Mouse (Mus musculus) gastrocnemius, adult 2 months (tissue): ENCODE data around the gene Sugct. TPM values are rescaled to one million over a fixed set of nuclear protein-coding genes. Genes with fewer than 3 reads are reported as not detected.

Source experiments
- DNase-seq: peaks from one replicate; pipeline ENCODE4 v3.0.0; 2022
- H3K27ac ChIP-seq: fragments of 200-600 bp; 2 replicates; pipeline ENCODE4 v1.8.1; 2022; ENCODE audit warnings: mild to moderate bottlenecking
- H3K4me3 ChIP-seq: fragments of 200-600 bp; 2 replicates; pipeline ENCODE4 v1.8.1; 2022; ENCODE audit warnings: mild to moderate bottlenecking, moderate library complexity
- CTCF ChIP-seq: fragments of 200-600 bp; IDR thresholded peaks from 2 replicates; pipeline ENCODE4 v1.8.1; 2022; ENCODE audit warnings: antibody characterized with exemption, mild to moderate bottlenecking, moderate library complexity
- intact Hi-C: fragments of 180-260 bp; cut with DNase I; formaldehyde crosslinking; loops from one replicate; pipeline ENCODE4 v1.15.1; 2025
- total RNA-seq, 2 experiments: library from RNA; stranded (reverse); gene quantifications; 2 replicates each; pipeline ENCODE4 v1.2.3; 2021

Gene Sugct
- total RNA-seq, 2 experiments from 2014 or later, result 0.82 to 1.4 TPM

- Histone ChIP-seq H3K4me3 (no peak overlapping the region), H3K27ac (no peak overlapping the region)
- no peak for TF ChIP-seq CTCF
- intact Hi-C loops, result no loop called here
- no peak for DNase-seq
These were observed 352.5 kb downstream of the Sugct start for GRCm38 (mm10) chr13:17342836-17343235.

GRCm38 (mm10) chr13:17335885-17336540 is 359.3 kb downstream of the Sugct start:
- Histone ChIP-seq H3K4me3 (no peak overlapping the region), H3K27ac (no peak overlapping the region)
- DNase-seq, result no peak
- TF ChIP-seq CTCF, result no peak
- intact Hi-C loops, result no loop called here

DNA sequence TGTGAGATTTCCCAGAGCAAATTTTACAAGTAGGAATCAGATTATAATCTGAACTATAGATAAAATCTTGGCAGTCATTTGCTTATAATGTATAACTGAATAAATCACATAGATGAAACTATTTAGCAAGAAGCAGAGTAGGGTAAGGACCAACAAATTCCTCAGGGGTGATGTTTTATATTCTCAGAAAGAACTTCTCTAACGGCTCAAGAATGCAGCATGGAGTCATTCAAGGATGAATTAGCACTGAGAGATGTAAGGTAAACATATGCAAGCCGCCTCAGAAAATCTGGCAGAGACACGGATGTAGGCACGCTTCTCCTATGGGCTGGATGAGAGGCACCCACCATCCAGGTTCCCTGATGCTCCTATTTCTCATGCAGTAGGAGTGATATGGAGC is 368.5 kb downstream of the Sugct start:
- intact Hi-C loops, result no loop called here
- TF ChIP-seq CTCF, result no peak
- DNase-seq, result no peak
- no peak overlapping the region for H3K4me3 ChIP-seq
- H3K27ac ChIP-seq, result no peak overlapping the region

- Histone ChIP-seq H3K4me3 (no peak overlapping the region), H3K27ac (no peak overlapping the region)
- no peak for TF ChIP-seq CTCF
- no peak for DNase-seq
- intact Hi-C loops, result no loop called here
These were observed 393.8 kb downstream of the Sugct start for GRCm38 (mm10) chr13:17301590-17301989.

DNA sequence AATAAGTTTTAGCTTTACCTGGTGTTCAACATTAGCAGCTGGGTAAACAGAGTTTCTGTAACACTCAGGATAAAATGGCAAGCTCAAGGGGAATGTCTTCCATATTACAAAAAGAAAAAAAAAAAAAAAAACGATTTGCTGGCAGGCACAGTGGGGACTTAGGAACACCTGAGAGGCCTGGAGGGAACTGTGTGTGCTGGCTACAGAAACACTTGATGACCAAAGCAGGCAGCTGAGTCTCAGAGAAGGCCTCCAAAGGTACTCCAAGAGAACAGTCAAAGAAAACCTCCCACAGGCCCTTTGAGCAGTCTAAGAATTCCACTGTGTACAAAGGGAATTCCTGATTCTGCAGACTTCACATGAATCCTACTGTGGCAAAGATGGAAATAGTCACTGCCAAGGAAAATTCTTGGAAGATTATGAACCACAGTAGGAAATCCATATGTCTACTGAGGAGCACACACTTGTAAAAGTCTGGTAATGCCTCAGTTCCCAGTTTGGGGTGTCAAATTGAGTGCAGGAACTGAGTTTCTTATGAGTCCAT is 397.8 kb downstream of the Sugct start:
- DNase-seq, result no peak
- TF ChIP-seq CTCF, result no peak
- Histone ChIP-seq H3K27ac (no peak overlapping the region), H3K4me3 (no peak overlapping the region)
- intact Hi-C loops, result no loop called here

GRCm38 (mm10) chr13:17296912-17297311 is 398.4 kb downstream of the Sugct start:
- intact Hi-C loops, result no loop called here
- Histone ChIP-seq H3K4me3 (no peak overlapping the region), H3K27ac (no peak overlapping the region)
- no peak for DNase-seq
- TF ChIP-seq CTCF, result no peak

DNA sequence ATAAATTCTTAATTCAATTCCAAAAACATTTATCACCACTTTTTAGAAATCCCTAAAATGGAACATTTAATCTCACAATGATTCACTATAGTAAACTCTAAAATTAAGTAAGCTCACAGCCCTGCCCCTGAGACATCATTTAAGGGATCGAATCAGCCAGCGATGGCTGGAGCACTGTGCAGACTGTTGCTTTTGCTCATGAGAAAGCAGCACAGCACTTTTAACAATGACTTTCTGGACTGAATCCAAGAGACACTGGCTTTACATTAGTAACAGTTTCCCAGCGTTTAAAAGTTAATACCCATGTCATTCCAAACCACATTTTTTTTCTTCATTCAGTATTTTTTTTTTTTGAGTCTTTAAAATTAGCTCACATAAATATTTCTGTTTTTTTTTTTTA is 398.9 kb downstream of the Sugct start:
- no peak for TF ChIP-seq CTCF
- H3K4me3 ChIP-seq, result no peak overlapping the region

DNA sequence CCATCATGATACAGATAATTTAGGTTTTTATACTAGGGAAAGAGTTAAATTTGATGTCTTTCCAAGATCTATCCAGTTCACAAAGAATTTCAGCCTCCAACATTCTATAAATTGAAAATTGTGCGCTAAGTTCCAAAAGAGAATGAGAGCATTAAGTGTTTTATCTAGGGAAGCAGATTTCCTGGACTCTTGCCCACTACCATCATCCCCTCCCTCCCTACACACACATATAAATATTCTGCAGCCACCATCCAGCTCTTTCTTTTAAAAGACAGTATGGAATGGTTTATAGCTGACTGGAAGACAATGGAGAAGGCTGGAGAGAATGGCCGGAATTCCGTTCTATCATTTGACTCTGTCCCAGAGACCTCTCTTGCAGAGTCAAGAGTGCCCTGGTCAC is 404.3 kb downstream of the Sugct start:
- DNase-seq, result no peak
- TF ChIP-seq CTCF, result no peak
- H3K4me3 ChIP-seq, result no peak overlapping the region
- intact Hi-C loops, result no loop called here
- no peak overlapping the region for H3K27ac ChIP-seq

More for the DNA sequence above, 398.9 kb downstream of the Sugct start:
- no peak for DNase-seq
- H3K27ac ChIP-seq, result no peak overlapping the region
- intact Hi-C loops, result no loop called here

GRCm38 (mm10) chr13:17288377-17288776 is 407.0 kb downstream of the Sugct start:
- Histone ChIP-seq H3K27ac (no peak overlapping the region), H3K4me3 (no peak overlapping the region)
- TF ChIP-seq CTCF, result no peak
- intact Hi-C loops, result no loop called here
- DNase-seq, result no peak

DNA sequence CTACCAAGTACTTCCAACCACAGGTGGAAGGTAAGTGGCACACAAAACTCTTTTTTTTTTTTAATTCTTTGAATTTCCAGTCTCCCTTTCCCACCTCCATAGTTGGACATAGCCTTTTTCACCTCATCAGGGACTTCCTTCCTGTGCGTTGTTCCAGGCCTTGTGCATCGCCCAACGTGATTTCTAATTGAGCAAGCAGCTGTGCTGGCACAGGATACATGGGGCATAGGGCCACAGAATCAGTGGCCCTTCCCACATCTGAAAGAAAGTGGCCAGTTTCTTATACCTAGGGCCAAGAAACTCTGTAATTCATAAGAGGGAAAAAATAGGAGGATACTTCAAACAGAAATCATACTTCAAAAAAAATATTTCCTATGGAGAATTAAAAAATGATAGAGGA is 449.4 kb downstream of the Sugct start:
- peak; percentile 58 for DNase-seq
- Histone ChIP-seq H3K27ac (no peak overlapping the region), H3K4me3 (no peak overlapping the region)
- intact Hi-C loops, result no loop called here
- TF ChIP-seq CTCF, result no peak

DNA sequence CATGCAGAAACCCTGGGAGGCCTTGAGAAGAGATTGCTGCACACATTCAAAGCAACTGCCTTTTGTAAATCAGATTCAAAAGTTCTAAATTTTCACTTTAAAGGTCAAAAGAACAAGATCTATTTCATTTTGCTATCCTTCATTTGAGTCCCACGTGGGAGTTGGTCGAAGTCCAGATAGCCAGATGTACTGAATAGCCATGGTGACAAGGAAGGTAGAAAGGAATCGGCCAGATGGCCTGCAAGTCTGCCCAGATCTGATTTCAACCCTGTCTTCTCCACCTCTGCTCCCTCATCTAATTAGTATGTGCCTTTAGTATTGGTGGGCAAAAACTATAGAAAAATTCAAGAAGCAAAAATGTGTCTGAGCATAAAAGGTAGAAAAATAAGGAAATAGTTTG is 478.8 kb downstream of the Sugct start:
- DNase-seq, result peak; percentile 17
- no peak for TF ChIP-seq CTCF
- H3K4me3 ChIP-seq, result no peak overlapping the region
- no peak overlapping the region for H3K27ac ChIP-seq
- intact Hi-C loops, result no loop called here

GRCm38 (mm10) chr13:17212681-17213080 is 482.7 kb downstream of the Sugct start:
- H3K27ac ChIP-seq, result no peak overlapping the region
- DNase-seq, result no peak
- intact Hi-C loops, result no loop called here

DNA sequence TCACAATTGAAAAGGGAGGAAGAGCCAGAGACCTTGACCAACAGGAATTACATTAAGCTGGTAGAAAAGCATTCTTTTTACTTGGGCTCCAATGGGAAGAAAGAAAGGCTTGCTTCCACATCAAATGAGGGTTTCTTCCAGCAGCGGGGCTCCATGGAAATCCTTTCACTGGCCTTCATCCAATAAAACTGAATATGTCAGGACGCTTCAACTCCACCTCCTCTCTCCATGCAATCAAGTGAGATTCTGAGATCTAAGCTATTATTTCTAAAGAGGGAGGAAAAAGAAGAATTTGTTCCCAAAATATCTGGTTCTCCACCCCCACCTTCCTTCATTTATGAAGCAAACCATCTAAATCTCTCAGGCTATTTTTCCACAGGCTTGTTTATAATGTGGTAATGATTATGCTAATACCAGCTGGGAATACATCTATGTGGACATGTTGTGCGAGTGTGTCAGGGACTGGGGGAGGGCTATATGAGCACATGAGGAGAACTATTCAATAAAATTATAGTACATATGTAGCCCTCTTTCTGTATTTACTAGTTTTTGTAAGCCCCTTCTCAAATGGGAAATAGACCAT is 505.1 kb downstream of the Sugct start:
- TF ChIP-seq CTCF, result no peak
- H3K27ac ChIP-seq, result no peak overlapping the region
- intact Hi-C loops, result no loop called here

More at GRCm38 (mm10) chr13:17212681-17213080, 482.7 kb downstream of the Sugct start:
- H3K4me3 ChIP-seq, result no peak overlapping the region
- TF ChIP-seq CTCF, result no peak

DNA sequence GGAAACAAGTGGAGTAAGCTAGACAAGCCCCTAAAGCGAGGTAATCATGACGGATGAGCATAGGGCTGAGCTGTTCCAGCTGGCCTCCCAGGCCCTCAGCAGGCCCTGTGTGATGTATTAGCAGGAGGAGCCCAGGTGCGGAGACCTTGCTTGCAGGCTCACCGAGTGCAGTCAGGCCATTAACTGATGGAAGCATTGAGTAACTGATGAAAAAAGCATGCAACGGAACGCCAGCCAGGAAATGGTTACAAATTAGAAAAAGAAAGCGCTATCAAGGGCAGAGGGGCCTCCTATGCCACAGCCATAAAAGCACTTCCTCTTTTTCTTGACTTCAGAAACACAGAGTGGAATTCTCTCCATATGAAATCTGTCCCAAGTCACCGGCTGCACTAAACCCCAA is 510.1 kb downstream of the Sugct start:
- Histone ChIP-seq H3K27ac (no peak overlapping the region), H3K4me3 (no peak overlapping the region)
- TF ChIP-seq CTCF, result no peak
- DNase-seq, result no peak
- intact Hi-C loops, result no loop called here

More for the DNA sequence above, 505.1 kb downstream of the Sugct start:
- H3K4me3 ChIP-seq, result no peak overlapping the region
- no peak for DNase-seq
